ENCODE assay signal across 24 mouse cellular contexts in genomic region chr2:72294994-72295393, GRCm38 (mm10).
"Had no signal": no experiment of that assay in that cellular context is flagged by ENCODE, and none has a peak within 500 bp of the region (broad histone marks: within the 10 kb centered on the region; RNA-seq: fewer than 3 reads in every experiment).

No protein-coding gene starts in this region.

- H3K9me3 ChIP-seq: heart, embryonic 12.5 days; hindbrain, embryonic 10.5 days; hindbrain, embryonic 12.5 days; kidney, embryonic 15.5 days; limb, embryonic 13.5 days; limb, embryonic 15.5 days; liver, embryonic 12.5 days had no signal

- ATAC-seq: hindbrain, embryonic 16.5 days; intestine, embryonic 16.5 days; liver, embryonic 12.5 days had no signal

- H3K36me3 ChIP-seq: hindbrain, embryonic 10.5 days; limb, embryonic 13.5 days; limb, embryonic 15.5 days had no signal

- H3K27ac ChIP-seq: heart, adult 2 months; hindbrain, embryonic 10.5 days; hindbrain, embryonic 12.5 days; hindbrain, embryonic 14.5 days; kidney, embryonic 15.5 days; kidney, postnatal 0 days; limb, embryonic 13.5 days; limb, embryonic 15.5 days; liver, embryonic 12.5 days; liver, embryonic 14.5 days had no signal

- H3K9ac ChIP-seq: heart, embryonic 12.5 days; hindbrain, embryonic 12.5 days; hindbrain, embryonic 14.5 days; kidney, embryonic 15.5 days; limb, embryonic 13.5 days; limb, embryonic 15.5 days; liver, embryonic 12.5 days; liver, embryonic 14.5 days had no signal

- H3K4me2 ChIP-seq: heart, embryonic 12.5 days; hindbrain, embryonic 12.5 days; hindbrain, embryonic 14.5 days; kidney, embryonic 15.5 days; limb, embryonic 13.5 days; limb, embryonic 15.5 days; liver, embryonic 12.5 days had no signal

- H3K4me3 ChIP-seq: heart, adult 2 months; heart, embryonic 12.5 days; hindbrain, embryonic 10.5 days; hindbrain, embryonic 12.5 days; kidney, embryonic 15.5 days; limb, embryonic 13.5 days; limb, embryonic 15.5 days; liver, embryonic 12.5 days had no signal

- DNase-seq: gastrocnemius, postnatal 25 days; heart, adult 2 months; heart, postnatal 10 days; heart, postnatal 4 days; kidney, adult 11 months; kidney, adult 2 months; kidney, adult 9 months; kidney, postnatal 14 days; kidney, postnatal 36 days; layer of hippocampus, adult 9-11 months; layer of hippocampus, postnatal 36 days; left cerebral cortex, postnatal 4 days had no signal

- H3K4me1 ChIP-seq: hindbrain, embryonic 12.5 days; liver, embryonic 12.5 days had no signal

- H3K27me3 ChIP-seq: heart, embryonic 12.5 days; hindbrain, embryonic 12.5 days; kidney, embryonic 15.5 days; limb, embryonic 13.5 days; limb, embryonic 15.5 days; liver, embryonic 12.5 days had no signal
